Mouse (Mus musculus) kidney, adult 9 months (tissue): ENCODE measurements at regions not wholly inside any gene's neighbourhood (a gene's known extent, or its start where the extent isn't known, plus 50 kb on each side); places are given as distances from the start of the nearest gene placed in this dataset.
A peak's percentile ranks its signal among the peaks of the same experiment; 100 is the strongest.

ENCODE experiments used
- DNase-seq: peaks from one replicate; pipeline ENCODE4 v3.0.0; 2022

- DNase-seq, result no peak
Observed at GRCm38 (mm10) chr17:41525101-41525500, 590.3 kb upstream of the Cenpq start.

- no peak for DNase-seq
Observed at GRCm38 (mm10) chr17:41512041-41512440, 577.2 kb upstream of the Cenpq start.

- DNase-seq, result peak; percentile 2
Observed at GRCm38 (mm10) chr17:41505000-41505399, 570.2 kb upstream of the Cenpq start.
